In genomic region chr12:71778137-71778536, GRCm38 (mm10) we compare ENCODE assay signal across 8 mouse cellular contexts. TPM values are rescaled to one million over a fixed set of nuclear protein-coding genes. Genes with fewer than 3 reads are reported as not detected.
DNase-seq lines count a peak whose midpoint lies in the region; ATAC-seq lines count a peak whose summit lies in the region.

No protein-coding gene starts in this region.

- H3K27ac ChIP-seq in intestine, embryonic 14.5 days (ENCODE audit: low read depth) = no peak overlapping the region
- H3K27ac ChIP-seq in liver, embryonic 15.5 days (replicated peaks) = no peak overlapping the region

- peak; percentile 65 for ATAC-seq in frontal cortex, adult (ENCODE audit: low TSS enrichment)
- ATAC-seq in intestine, embryonic 14.5 days (replicated peaks; ENCODE audit: low FRiP score, low TSS enrichment, low read depth) = no peak
- no peak for ATAC-seq in liver, embryonic 15.5 days (ENCODE audit: insufficient read depth)

- no peak overlapping the region for H3K9ac ChIP-seq in intestine, embryonic 14.5 days (ENCODE audit: low read length)
- no peak overlapping the region for H3K9ac ChIP-seq in liver, embryonic 15.5 days

- 0 out of 2 replicates have a peak, but pooled peaks cover 3% of the 10 kb centered on the region for H3K4me1 ChIP-seq in intestine, embryonic 14.5 days (replicated peaks; ENCODE audit: control insufficient read depth, insufficient read depth, low read length)
- no peaks in the 10 kb centered on the region for H3K4me1 ChIP-seq in liver, embryonic 15.5 days (replicated peaks)

- H3K27me3 ChIP-seq in intestine, embryonic 14.5 days (replicated peaks; ENCODE audit: control insufficient read depth, insufficient read depth, low read length) = no peaks in the 10 kb centered on the region
- H3K27me3 ChIP-seq in liver, embryonic 15.5 days = peaks cover 4% of the 10 kb centered on the region; the same call in 1 of the 2 replicates

- H3K4me3 ChIP-seq in intestine, embryonic 14.5 days (ENCODE audit: low read depth, low read length) = 0 out of 2 replicates have a peak overlapping the region, but pooled peaks have one; percentile 8
- no peak overlapping the region for H3K4me3 ChIP-seq in liver, embryonic 15.5 days (replicated peaks)

- WGBS in intestine, embryonic 14.5 days = 17% methylated on average over 14 of the region's 14 CpGs
- 41% methylated on average over 14 of the region's 14 CpGs for WGBS in liver, embryonic 15.5 days (ENCODE audit: insufficient replicate concordance)

- H3K9me3 ChIP-seq in intestine, embryonic 14.5 days (ENCODE audit: control insufficient read depth, low read length) = no peaks in the 10 kb centered on the region
- H3K9me3 ChIP-seq in liver, embryonic 15.5 days (replicated peaks) = no peaks in the 10 kb centered on the region

- DNase-seq in layer of hippocampus, adult 11-12 months (ENCODE audit: low spot score) = peak; percentile 43
- DNase-seq in layer of hippocampus, adult 9-10 months (ENCODE audit: low spot score) = no peak
- DNase-seq in intestine, embryonic 14.5 days (ENCODE audit: low spot score) = no peak
- DNase-seq in right cerebral cortex, adult 2 months (ENCODE audit: low spot score in 2 of 2) = peak; percentile 48 to 58
- DNase-seq in B cell, adult 2 months = no peak
- no peak for DNase-seq in adrenal gland, postnatal 14 days

- H3K4me2 ChIP-seq in intestine, embryonic 14.5 days (ENCODE audit: low read length) = peak overlapping the region; percentile 32
- peak overlapping the region; percentile 30 for H3K4me2 ChIP-seq in liver, embryonic 15.5 days

- no peaks in the 10 kb centered on the region for H3K36me3 ChIP-seq in intestine, embryonic 14.5 days (ENCODE audit: control insufficient read depth, insufficient read depth, low read length)
- H3K36me3 ChIP-seq in liver, embryonic 15.5 days (replicated peaks) = no peaks in the 10 kb centered on the region

RNA-seq across cellular contexts. Expression of gene Daam1, which starts 52.7 kb away (rescaled TPM):
- 15.6 and 16.1 TPM in 2 replicates for polyA plus RNA-seq in intestine, embryonic 14.5 days (2014; fragmentation: Nextera tagmentation; extraction: Ambion mirVana)
- 8.8 and 9.2 TPM in 2 replicates for polyA plus RNA-seq in liver, embryonic 15.5 days (2015; fragmentation: Nextera tagmentation; extraction: Ambion mirVana)
- total RNA-seq in adrenal gland, postnatal 14 days (2021) = 20.1 and 22.3 TPM in 2 replicates

Comparison
In these comparisons a context has a peak if more than half of its experiments do, and no peak if none do; other contexts are left out.
1. DNase-seq: peak in layer of hippocampus, adult 11-12 months (single experiment) and right cerebral cortex, adult 2 months (2 of 2); none in layer of hippocampus, adult 9-10 months (single experiment), intestine, embryonic 14.5 days (single experiment), B cell, adult 2 months (0 of 2) and adrenal gland, postnatal 14 days (single experiment).